Mouse (Mus musculus): ENCODE results near the gene Baz1b.

GRCm38 (mm10) chr5:135263866-135264503 is 76.9 kb downstream of the Baz1b start:
- TF ChIP-seq CTCF (IDR thresholded peaks at IDR 0.05; ENCODE audit: low read depth, low read length) (no peak), POLR2A (IDR thresholded peaks at IDR 0.05; ENCODE audit: borderline replicate concordance, low read depth, low read length) (no peak)

All from bone marrow macrophage, adult 2 months (primary cell).